Mouse (Mus musculus): ENCODE data around the gene Dync2h1.
"Not testable (repeated sequence)": the region's sequence is repeated elsewhere in the genome, so short reads cannot be mapped to it uniquely, and the experiment has no call there.

Gene Dync2h1

GRCm38 (mm10) chr9:7184172-7184896 is at the start of gene Dync2h1, which contains the start of gene Dcun1d5:
TSS of gene Dync2h1 (minus strand) at chr9:7184446.
TSS of gene Dcun1d5 (plus strand) at chr9:7184520.
- DNase-seq: peak; percentile 89 to 92

DNA sequence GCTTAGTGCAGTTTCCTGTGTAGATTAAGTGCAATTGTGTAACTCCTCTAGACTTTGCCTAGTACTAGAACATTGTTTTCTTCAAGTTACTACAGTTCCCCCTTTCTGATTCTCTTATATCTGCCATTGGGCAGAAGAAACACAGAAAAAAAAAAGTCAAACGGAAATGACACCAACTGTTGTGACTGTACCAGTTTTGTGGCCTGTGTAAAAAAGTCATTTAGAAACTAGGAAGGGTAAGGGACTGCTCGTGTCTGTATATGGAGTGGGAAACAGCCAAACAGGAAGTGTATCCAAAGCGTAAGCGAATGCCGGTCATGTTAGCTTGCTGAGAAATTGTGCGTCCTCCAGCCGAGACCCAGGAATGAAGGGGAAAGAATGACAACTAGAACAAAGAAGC is 37.2 kb upstream of the Dync2h1 start:
- DNase-seq: no peak

DNA sequence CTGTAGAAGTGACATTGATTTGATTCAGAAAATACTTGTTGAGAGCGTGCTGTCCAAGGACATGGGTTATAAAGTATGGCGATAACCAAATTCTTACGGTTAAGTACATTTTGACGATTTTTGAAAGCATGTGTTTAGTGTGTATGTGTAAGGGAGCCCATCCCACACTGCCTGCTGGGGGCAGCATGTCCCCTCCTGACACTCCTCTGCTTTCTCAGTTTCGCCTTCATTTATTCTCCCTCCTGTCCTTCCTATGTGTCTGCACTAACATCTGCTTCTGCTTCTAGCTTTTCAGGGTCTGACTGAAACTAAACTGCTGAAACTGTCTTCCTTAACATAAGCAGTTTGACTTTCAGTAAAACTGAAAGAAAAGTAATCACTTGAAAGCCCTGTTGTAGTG is 36.8 kb upstream of the Dync2h1 start:
- DNase-seq: peak; percentile 17 to 18

GRCm38 (mm10) chr9:7216240-7216639 is 32.0 kb upstream of the Dync2h1 start:
- DNase-seq: no peak

DNA sequence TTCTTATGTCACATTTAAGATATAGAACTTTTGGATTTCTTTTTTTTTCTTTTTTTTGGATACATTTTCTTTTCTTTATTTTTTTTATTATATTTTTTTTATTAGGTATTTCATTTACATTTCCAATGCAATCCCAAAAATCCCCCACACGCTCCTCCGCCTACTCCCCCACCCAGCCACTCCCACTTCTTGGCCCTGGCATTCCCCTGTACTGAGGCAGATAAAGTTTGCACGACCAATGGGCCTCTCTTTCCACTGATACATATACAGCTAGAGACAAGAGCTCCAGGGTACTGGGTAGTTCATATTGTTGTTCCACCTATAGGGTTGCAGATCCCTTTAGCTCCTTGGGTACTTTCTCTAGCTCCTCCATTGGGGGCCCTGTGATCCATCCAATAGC is 6.4 kb upstream of the Dync2h1 start:
- not testable (repeated sequence) for DNase-seq

DNA sequence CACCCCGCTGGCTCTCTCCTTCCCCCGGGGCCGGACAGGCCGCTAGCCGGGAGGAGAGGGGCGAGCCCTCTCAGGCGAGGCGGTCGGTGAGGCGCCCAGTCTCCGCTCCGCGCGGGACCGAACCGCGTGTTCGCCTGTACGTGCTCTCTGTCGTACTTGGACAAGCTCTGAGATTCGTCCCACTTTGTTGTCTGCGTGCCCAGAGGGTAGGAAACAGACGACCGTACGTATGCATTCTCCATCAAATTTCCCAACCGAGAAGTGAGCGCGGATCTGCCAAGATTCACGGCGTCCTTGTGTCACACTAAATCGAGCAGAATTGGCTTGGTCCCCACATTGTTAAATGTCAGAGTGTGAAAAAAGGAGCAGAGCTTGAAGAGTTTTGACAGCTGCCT is 648 bp upstream of the Dync2h1 start:
- DNase-seq: no peak

- peak; percentile 81 to 89 for DNase-seq
Observed at GRCm38 (mm10) chr9:7176618-7177610, 7.3 kb downstream of the Dync2h1 start.

DNA sequence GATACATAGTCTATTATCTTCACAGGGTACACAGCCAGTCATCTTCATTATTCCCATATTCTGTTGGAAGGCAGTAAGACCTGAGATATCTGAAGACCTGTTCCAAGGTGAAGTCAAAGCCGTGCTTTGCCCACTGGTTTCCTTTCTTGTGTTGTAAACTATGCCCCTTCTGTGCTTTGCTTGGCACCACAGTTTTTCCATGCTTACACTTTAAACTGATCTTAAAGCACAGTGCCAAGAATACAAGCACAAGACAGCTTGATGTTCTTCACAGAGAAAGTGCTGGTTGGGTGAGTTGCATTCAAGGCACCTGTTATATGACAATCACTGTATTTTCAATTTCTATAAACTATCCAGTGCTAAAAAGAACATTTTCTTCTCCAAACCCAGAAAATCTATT is 10.5 kb downstream of the Dync2h1 start:
- DNase-seq: no peak

GRCm38 (mm10) chr9:7167339-7167998 is 16.8 kb downstream of the Dync2h1 start:
- no peak for DNase-seq

DNA sequence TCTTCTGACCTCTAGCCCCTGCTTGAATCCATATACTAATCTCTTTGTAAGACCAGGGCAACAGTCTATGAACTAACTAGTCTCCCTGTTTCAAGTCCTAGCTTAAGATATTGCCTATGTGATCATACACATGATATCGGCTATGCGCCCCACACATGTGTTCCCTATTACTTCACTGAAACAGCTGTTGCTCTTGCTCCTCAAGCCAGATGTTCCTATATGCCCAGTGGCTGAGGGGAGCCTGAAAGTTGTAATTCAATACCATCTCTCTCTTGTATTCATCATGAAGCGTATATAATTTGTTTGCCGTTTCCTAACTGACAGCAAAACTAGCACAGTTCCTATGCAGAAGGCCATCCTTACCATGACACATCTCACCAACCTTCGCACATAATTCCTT is 23.6 kb downstream of the Dync2h1 start:
- DNase-seq: no peak

- DNase-seq: no peak
Observed at GRCm38 (mm10) chr9:7159718-7160117, 24.5 kb downstream of the Dync2h1 start.

- DNase-seq: no peak
Observed at GRCm38 (mm10) chr9:7158605-7159004, 25.6 kb downstream of the Dync2h1 start.

- no peak for DNase-seq
Observed at GRCm38 (mm10) chr9:7154391-7154790, 29.9 kb downstream of the Dync2h1 start.

DNA sequence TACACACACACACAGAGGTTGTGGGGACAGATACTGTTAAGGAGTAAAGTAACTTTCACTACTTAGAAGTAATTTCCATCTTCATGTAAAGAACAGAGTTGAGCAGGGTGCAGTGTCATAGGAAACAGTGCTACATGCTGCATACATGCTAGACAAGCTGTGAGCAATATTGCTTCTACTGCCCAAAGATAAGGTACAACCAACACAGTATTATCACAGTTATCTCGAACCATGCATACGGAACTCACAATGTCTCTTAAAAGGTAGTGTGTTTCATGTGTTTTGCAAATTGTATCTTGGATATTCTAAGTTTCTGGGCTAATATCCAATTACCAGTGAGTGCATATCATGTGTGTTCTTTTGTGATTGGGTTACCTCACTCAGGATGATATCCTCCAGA is 61.4 kb downstream of the Dync2h1 start:
- DNase-seq: no peak

DNA sequence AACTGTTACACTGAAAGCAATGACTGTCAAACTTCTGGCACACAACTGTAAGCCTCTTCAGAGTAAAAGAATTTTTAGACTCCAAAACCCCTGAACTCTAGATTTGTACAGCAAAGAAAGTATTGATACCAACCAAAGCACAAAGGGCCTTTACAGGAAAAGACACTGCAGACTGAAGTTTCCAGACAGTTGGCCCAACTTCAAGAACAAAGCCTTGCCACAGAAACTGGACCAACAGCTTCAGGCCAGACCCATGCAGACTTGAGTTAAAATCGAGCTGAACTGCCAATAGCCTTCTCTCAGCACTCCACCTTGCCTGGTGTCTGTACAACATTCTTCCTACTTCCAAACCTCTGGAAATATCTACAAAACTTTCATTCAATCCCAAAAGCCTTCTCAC is 74.1 kb downstream of the Dync2h1 start:
- DNase-seq: no peak

GRCm38 (mm10) chr9:7101361-7101760 is 82.9 kb downstream of the Dync2h1 start:
- no peak for DNase-seq

DNA sequence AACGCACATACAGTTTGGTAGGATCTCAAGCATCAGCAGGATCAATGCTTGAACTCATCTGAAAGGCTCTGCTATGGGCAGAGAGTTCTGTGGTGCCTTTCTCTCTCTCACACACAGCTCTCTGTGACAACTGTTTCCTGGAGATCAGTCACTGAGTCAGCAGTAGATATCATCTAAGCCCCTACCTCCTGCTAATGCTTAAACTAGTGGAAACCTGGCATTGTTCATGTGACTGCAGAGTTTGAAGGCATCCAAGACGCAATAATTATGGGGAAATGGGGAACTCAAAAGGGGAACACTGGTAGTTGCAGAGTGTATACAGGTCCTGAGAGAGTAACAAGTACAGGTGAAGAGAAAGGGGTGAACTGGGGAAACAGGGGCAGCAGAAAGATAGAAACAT is 109.6 kb downstream of the Dync2h1 start:
- DNase-seq: no peak

- no peak for DNase-seq
Observed at GRCm38 (mm10) chr9:7070846-7071245, 113.4 kb downstream of the Dync2h1 start.

- peak; percentile 33 to 47 for DNase-seq
Observed at GRCm38 (mm10) chr9:7050588-7050987, 133.7 kb downstream of the Dync2h1 start.

- DNase-seq: no peak
Observed at GRCm38 (mm10) chr9:7042635-7043273, 141.5 kb downstream of the Dync2h1 start.

DNA sequence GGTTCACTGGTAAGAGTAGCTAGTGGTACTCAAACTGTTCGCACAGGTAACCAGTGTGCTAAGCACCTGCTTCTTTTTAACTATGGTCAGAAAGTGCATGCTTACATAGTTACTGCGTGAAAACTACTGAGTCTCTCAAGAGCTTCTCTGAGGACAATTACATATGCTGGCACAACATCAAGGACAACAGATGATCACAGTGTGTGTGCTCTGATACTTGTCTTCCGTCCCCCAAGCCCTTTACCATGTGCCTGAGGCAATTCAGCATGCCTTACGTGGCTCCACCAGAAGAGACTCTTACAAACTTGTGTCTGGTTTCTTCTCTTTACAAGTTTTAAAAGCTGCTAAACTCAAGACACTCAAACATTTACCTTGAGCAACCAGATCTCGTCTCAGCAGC is 143.0 kb downstream of the Dync2h1 start:
- DNase-seq: no peak

DNA sequence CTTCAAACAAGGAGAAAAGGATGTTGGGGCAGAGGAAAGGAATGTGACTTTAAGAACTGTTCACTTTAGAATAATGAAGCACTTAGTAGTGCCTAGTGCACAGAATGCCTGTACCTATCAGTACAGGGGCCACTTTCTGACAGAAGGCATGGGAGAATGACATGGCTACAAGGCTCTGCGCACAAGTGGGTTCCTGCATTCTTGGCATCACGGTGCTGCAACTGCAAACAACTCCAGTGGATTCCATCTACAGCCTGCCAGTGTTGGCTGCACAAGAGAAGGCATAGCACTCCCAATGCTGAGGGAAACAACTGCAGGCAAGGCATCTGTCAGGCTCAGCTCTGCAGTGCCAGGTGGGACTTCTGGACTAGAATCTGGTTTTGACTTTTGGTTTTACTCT is 151.7 kb downstream of the Dync2h1 start:
- no peak for DNase-seq

DNA sequence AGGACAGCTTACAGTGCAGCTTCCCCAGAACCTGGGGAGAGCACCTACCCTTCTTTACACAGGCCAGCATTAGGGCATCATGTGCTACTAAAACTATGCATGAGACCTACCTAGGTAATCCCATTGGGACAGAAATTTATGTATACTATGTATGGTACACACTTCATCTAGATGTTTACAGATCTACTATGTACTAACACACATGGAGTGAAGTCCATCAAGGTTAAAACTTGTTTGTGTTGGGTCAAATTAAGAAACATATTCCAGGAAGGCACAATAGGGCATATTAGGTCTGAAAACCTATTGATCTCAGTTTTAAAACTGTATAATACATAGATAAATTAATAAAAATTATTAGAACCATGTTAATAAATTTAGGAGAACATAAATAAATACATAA is 168.6 kb downstream of the Dync2h1 start:
- no peak for DNase-seq

All from thymus, postnatal 36 days (tissue).